Mouse (Mus musculus) MEL (cell line): Measurements from ENCODE around the gene Zmiz1. TPM values are rescaled to one million over a fixed set of nuclear protein-coding genes. Genes with fewer than 3 reads are reported as not detected.

Experiments
- DNase-seq: peaks from one replicate; pipeline ENCODE4 v3.0.0; 2011; ENCODE audit warnings: low read depth, low spot score
- H3K27ac ChIP-seq: 2 replicates; pipeline ENCODE4 v1.5.1; 2012; ENCODE audit warnings: low read depth, mild to moderate bottlenecking, control low read depth, low read length, moderate library complexity; ENCODE audit not compliant: control insufficient read depth
- H3K27me3 ChIP-seq, 2 experiments: fragments of 150-350 bp in 1 of 2; sonication (generic) in 1 of 2; 2 replicates each; pipeline ENCODE4 v1.6.1; 2012; ENCODE audit warnings: low read length in 2 of 2, mild to moderate bottlenecking in 2 of 2, improper control_type of control experiment in 1 of 2, moderate library complexity in 1 of 2; ENCODE audit not compliant: insufficient read depth in 2 of 2, control insufficient read depth in 1 of 2
- H3K36me3 ChIP-seq, 2 experiments: 2 replicates each; pipeline ENCODE4 v1.6.1; 2012 to 2014; ENCODE audit warnings: low read length in 2 of 2, improper control_type of control experiment in 1 of 2, inconsistent platforms in 1 of 2, mild to moderate bottlenecking in 1 of 2; ENCODE audit not compliant: insufficient read depth in 2 of 2, control insufficient read depth in 1 of 2
- H3K4me1 ChIP-seq, 2 experiments: fragments of 150-350 bp in 1 of 2; sonication (generic) in 1 of 2; 2 replicates each; pipeline ENCODE4 v1.6.1; 2012; ENCODE audit warnings: low read length in 2 of 2, improper control_type of control experiment in 1 of 2, mild to moderate bottlenecking in 1 of 2; ENCODE audit not compliant: insufficient read depth in 2 of 2, control insufficient read depth in 1 of 2
- H3K4me3 ChIP-seq, 2 experiments: fragments of 150-350 bp in 1 of 2; sonication (generic) in 1 of 2; 2 replicates each; pipeline ENCODE4 v1.5.1; 2012; ENCODE audit warnings: low read depth in 2 of 2, low read length in 2 of 2, mild to moderate bottlenecking in 2 of 2, moderate library complexity in 2 of 2, control low read depth in 1 of 2, improper control_type of control experiment in 1 of 2; ENCODE audit not compliant: control insufficient read depth in 1 of 2, insufficient read depth in 1 of 2
- H3K79me2 ChIP-seq: 2 replicates; pipeline ENCODE4 v1.6.1; 2012; ENCODE audit warnings: mild to moderate bottlenecking, low read length, moderate library complexity; ENCODE audit not compliant: control insufficient read depth, poor library complexity, insufficient read depth
- H3K9ac ChIP-seq: 2 replicates; pipeline ENCODE4 v1.6.1; 2012; ENCODE audit warnings: low read depth, mild to moderate bottlenecking, control low read depth, low read length, moderate library complexity; ENCODE audit not compliant: control insufficient read depth, poor library complexity, severe bottlenecking
- H3K9me3 ChIP-seq: fragments of 150-350 bp; sonication (generic); replicated peaks from 2 replicates; pipeline ENCODE4 v1.6.1; 2012; ENCODE audit warnings: mild to moderate bottlenecking, low read length, improper control_type of control experiment, moderate library complexity; ENCODE audit not compliant: insufficient read depth
- CTCF ChIP-seq, 3 experiments: IDR thresholded peaks in 2 of 3; conservative IDR thresholded peaks in 1 of 3; 2 replicates each; pipeline ENCODE4 v1.5.1; 2011 to 2012; ENCODE audit warnings: low read length in 3 of 3, low read depth in 2 of 3, mild to moderate bottlenecking in 2 of 3, improper control_type of control experiment in 1 of 3, inconsistent platforms in 1 of 3, mixed read lengths in 1 of 3, moderate library complexity in 1 of 3; ENCODE audit not compliant: control insufficient read depth in 1 of 3, insufficient read depth in 1 of 3, poor library complexity in 1 of 3, severe bottlenecking in 1 of 3
- E2F4 ChIP-seq: IDR thresholded peaks from 2 replicates; pipeline ENCODE4 v1.6.1; 2011; ENCODE audit warnings: low read depth, low read length, improper control_type of control experiment, borderline replicate concordance
- JUND ChIP-seq: IDR thresholded peaks from 2 replicates; pipeline ENCODE4 v1.6.1; 2011; ENCODE audit warnings: low read depth, mild to moderate bottlenecking, improper control_type of control experiment, low read length
- KAT2A ChIP-seq: conservative IDR thresholded peaks from 2 replicates; pipeline ENCODE4 v1.6.1; 2012; ENCODE audit warnings: low read depth, low read length, improper control_type of control experiment, inconsistent platforms
- MAZ ChIP-seq: IDR thresholded peaks from 2 replicates; pipeline ENCODE4 v1.6.1; 2012; ENCODE audit warnings: low read depth, mild to moderate bottlenecking, inconsistent platforms, low read length, improper control_type of control experiment
- MEF2A ChIP-seq: IDR thresholded peaks from 2 replicates; pipeline ENCODE4 v1.6.1; 2014; ENCODE audit warnings: low read depth, mild to moderate bottlenecking, inconsistent platforms, low read length, improper control_type of control experiment; ENCODE audit not compliant: poor library complexity, insufficient replicate concordance, severe bottlenecking; ENCODE audit errors: extremely low read depth
- MXI1 ChIP-seq: IDR thresholded peaks from 2 replicates; pipeline ENCODE4 v1.6.1; 2011; ENCODE audit warnings: mild to moderate bottlenecking, low read depth, low read length, improper control_type of control experiment
- NRF1 ChIP-seq: IDR thresholded peaks from 2 replicates; pipeline ENCODE4 v1.6.1; 2014; ENCODE audit warnings: low read depth, mild to moderate bottlenecking, inconsistent platforms, low read length, improper control_type of control experiment, moderate library complexity; ENCODE audit not compliant: poor library complexity, insufficient read depth, severe bottlenecking
- POLR2AphosphoS2 ChIP-seq: IDR thresholded peaks from 2 replicates; pipeline ENCODE4 v1.6.1; 2011; ENCODE audit warnings: low read length, improper control_type of control experiment
- POLR2AphosphoS5 ChIP-seq: IDR thresholded peaks from 2 replicates; pipeline ENCODE4 v1.6.1; 2012; ENCODE audit warnings: low read depth, borderline replicate concordance, mild to moderate bottlenecking, inconsistent platforms, low read length, moderate library complexity, mixed read lengths
- RAD21 ChIP-seq: IDR thresholded peaks from 2 replicates; pipeline ENCODE4 v1.6.1; 2011; ENCODE audit warnings: mild to moderate bottlenecking, low read depth, low read length, improper control_type of control experiment
- SIN3A ChIP-seq: IDR thresholded peaks from 2 replicates; pipeline ENCODE4 v1.6.1; 2012; ENCODE audit warnings: low read length, improper control_type of control experiment, inconsistent platforms
- SMC3 ChIP-seq: IDR thresholded peaks from 2 replicates; pipeline ENCODE4 v1.6.1; 2011; ENCODE audit warnings: low read depth, low read length, improper control_type of control experiment
- USF2 ChIP-seq, 2 experiments: IDR thresholded peaks; 2 replicates each; pipeline ENCODE4 v1.6.1; 2011 to 2012; ENCODE audit warnings: improper control_type of control experiment in 2 of 2, low read length in 2 of 2, borderline replicate concordance in 1 of 2, inconsistent platforms in 1 of 2, low read depth in 1 of 2, mild to moderate bottlenecking in 1 of 2; ENCODE audit not compliant: insufficient read depth in 1 of 2
- ZKSCAN1 ChIP-seq: IDR thresholded peaks from 2 replicates; pipeline ENCODE4 v1.6.1; 2012; ENCODE audit warnings: low read depth, mild to moderate bottlenecking, inconsistent platforms, low read length, improper control_type of control experiment, moderate library complexity
- ZNF384 ChIP-seq: IDR thresholded peaks from 2 replicates; pipeline ENCODE4 v1.6.1; 2012; ENCODE audit warnings: low read depth, mild to moderate bottlenecking, inconsistent platforms, low read length, improper control_type of control experiment
- polyA plus RNA-seq, 2 experiments: library from polyadenylated mRNA; stranded (reverse) in 1 of 2; unstranded in 1 of 2; fragments of >175 nt in 1 of 2; fragments of >200 nt in 1 of 2; gene quantifications; 2 replicates each; pipeline versions ENCODE4 v1.2.1 to v1.2.4; 2012; ENCODE audit warnings: low replicate concordance in 2 of 2, low read depth in 1 of 2; ENCODE audit not compliant: insufficient read length in 2 of 2, insufficient read depth in 1 of 2, missing spikeins in 1 of 2
- total RNA-seq: library from RNA; depleted of rRNA; stranded (reverse); fragments of 300-350 nt; gene quantifications from 2 replicates; pipeline ENCODE4 v1.2.3, GENCODE M21; 2012

Zmiz1 gene
- total and polyA plus RNA-seq, 3 experiments, result 2.7 to 19.9 TPM; not detected in 1

DNA sequence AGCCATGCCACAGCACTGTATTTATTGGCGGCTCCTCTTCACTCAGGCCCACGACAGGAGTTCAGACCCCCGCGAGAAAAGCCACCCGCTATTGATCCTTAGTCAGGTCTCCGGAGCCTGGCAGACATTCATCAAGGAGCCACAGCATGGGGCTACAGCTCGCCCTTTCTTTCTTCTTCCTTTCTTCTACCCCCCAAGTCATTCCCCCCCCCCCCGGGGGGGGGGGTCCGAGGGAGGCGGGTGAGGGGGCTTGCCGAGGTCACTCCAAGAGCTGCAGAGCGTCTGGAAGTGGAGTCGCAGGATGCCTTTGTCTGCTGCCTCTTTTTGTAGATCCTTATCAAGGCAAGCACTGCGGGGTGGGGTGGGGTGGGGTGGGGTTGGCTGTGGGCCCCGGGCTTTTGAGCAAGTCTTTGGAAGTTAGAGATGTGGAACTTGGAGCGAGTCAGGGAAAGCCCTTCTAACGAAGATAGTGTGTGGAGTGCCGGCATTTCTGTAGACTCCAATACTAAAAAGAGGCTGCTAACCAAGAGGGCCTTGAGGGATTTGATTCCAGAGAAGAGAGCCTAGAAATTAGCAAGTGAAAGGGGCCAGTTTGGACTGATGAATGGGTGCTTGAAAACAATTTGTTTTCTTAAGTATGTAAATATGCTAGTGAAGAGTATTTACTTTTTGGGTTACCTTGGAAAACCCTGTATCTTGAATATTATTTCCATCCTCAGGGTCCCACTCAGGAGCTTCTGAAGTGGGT lies 145.6 kb downstream of the Zmiz1 start:
- H3K36me3 ChIP-seq, result no peaks in the 10 kb centered on the region
- H3K27ac ChIP-seq, result no peak overlapping the region
- DNase-seq, result no peak
- no peak overlapping the region for H3K4me3 ChIP-seq
- no peaks in the 10 kb centered on the region for H3K9me3 ChIP-seq
- H3K4me1 ChIP-seq, result no peaks in the 10 kb centered on the region
- H3K27me3 ChIP-seq, result no peaks in the 10 kb centered on the region
- TF ChIP-seq KAT2A, result no peak
- TF ChIP-seq MXI1, result no peak
- TF ChIP-seq SIN3A, result no peak
- no peak for TF ChIP-seq POLR2AphosphoS2
- TF ChIP-seq, all 39 proteins: peak for 0
- H3K79me2 ChIP-seq, result no peaks in the 10 kb centered on the region
- H3K9ac ChIP-seq, result no peak overlapping the region

DNA sequence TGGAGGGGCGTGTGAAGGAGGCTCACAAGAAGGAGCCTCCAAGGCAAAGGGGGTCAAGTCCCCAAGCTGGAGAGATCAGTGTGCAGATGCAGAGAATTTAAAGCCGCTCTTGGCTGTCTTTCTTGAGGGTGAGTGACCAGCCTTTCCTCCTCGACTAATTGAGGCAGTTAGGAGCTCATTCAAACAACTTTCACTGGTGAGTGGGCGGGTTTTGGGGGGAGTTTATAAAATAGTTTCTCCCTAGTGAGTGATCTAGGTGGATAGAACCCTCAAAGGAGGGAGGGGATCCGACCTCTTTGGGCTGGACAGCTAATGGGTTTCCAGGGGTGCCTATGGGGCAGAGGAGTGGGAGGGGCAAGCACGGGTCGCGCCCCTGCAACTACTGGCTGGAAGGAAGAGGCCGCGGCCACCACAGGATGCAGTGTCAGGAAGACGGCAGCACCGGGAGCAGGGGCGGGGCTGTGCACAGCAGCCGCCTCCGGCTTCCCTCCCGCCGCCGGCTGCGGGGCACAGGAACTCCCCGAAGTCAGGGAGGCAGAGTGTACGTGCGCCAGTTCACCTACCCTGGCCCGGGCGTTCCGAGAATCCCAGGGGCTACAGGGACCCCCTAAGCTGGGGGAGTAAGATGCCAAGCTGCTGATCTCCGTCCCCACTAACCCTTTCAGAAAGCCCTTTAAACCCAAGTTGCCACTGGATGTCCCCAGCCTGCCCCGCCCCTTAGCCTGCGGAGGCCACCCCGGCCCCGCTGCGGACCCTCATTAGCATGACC lies 147.6 kb downstream of the Zmiz1 start:
- Histone ChIP-seq H3K36me3 (no peaks in the 10 kb centered on the region), H3K4me3 (no peak overlapping the region), H3K4me1 (no peaks in the 10 kb centered on the region), H3K27me3 (no peaks in the 10 kb centered on the region), H3K9ac (no peak overlapping the region), H3K79me2 (no peaks in the 10 kb centered on the region), H3K9me3 (no peaks in the 10 kb centered on the region), H3K27ac (no peak overlapping the region)
- TF ChIP-seq JUND (no peak), ZNF384 (no peak), RAD21 (no peak), USF2 (IDR thresholded peaks at IDR 0.05; ENCODE audit: borderline replicate concordance in 1 of 2, insufficient read depth in 1 of 2, low read depth in 1 of 2, low read length in 2 of 2) (no peak), E2F4 (no peak), CTCF (IDR thresholded peaks at IDR 0.05 in 2 of 3, conservative IDR thresholded peaks at IDR 0.05 in 1 of 3; ENCODE audit: control insufficient read depth in 1 of 3, insufficient read depth in 1 of 3, low read depth in 2 of 3, low read length in 3 of 3, poor library complexity in 1 of 3, severe bottlenecking in 1 of 3) (no peak), NRF1 (no peak), POLR2AphosphoS2 (no peak), ZKSCAN1 (no peak), MEF2A (no peak), SMC3 (no peak), POLR2AphosphoS5 (no peak), MAZ (no peak)
- no peak for DNase-seq
